1 mouse cellular context compared by ENCODE assay signal in genomic region chr11:95339471-95340021, GRCm38 (mm10).
TF ChIP-seq lines count a peak whose summit lies in the region.

No protein-coding gene starts in this region.

TF ChIP-seq in CH12.LX, 34 proteins besides CTCF, POLR2A, EP300 and RAD21 (continued from another document):
- TF ChIP-seq ZC3H11A (IDR thresholded peaks at IDR 0.05; ENCODE audit: low read depth, low read length) (no peak), NELFE (IDR thresholded peaks at IDR 0.05; ENCODE audit: low read depth, low read length) (no peak), SIN3A (IDR thresholded peaks at IDR 0.05; ENCODE audit: low read length) (peak; percentile 63; the same call in 1 of the 2 replicates), CHD1 (IDR thresholded peaks at IDR 0.05; ENCODE audit: low read depth, low read length) (no peak), ETS1 (conservative IDR thresholded peaks at IDR 0.05; ENCODE audit: low read depth, low read length) (peak; percentile 33; the same call in 1 of the 2 replicates), MYC (IDR thresholded peaks at IDR 0.05; ENCODE audit: low read depth, low read length) (0 out of 2 replicates have a peak, but pooled peaks have one; percentile 35), GABPA (IDR thresholded peaks at IDR 0.05; ENCODE audit: insufficient replicate concordance, low read depth, low read length) (no peak), MEF2A (IDR thresholded peaks at IDR 0.05; ENCODE audit: borderline replicate concordance, low read depth, low read length) (no peak), JUN (IDR thresholded peaks at IDR 0.05; ENCODE audit: insufficient read depth, low read depth, low read length) (peak; percentile 44; the same call in 1 of the 2 replicates), JUND (conservative IDR thresholded peaks at IDR 0.05; ENCODE audit: low read depth, low read length) (no peak), MAFK (IDR thresholded peaks at IDR 0.05; ENCODE audit: insufficient replicate concordance, low read length) (0 out of 2 replicates have a peak, but pooled peaks have one; percentile 6), SMC3 (IDR thresholded peaks at IDR 0.05; ENCODE audit: low read depth, low read length) (0 out of 2 replicates have a peak, but pooled peaks have one; percentile 4), ZNF384 (IDR thresholded peaks at IDR 0.05; ENCODE audit: low read depth, low read length) (peak; percentile 38; the same call in 1 of the 2 replicates)
